Mouse (Mus musculus) mouse embryonic stem cell (cell line): Measurements from ENCODE around the gene Cish.

Experiments used
- in situ Hi-C, 2 experiments: fragments of 300-500 bp; cut with MboI; formaldehyde crosslinking; loops; 1 replicate in 1 of 2; 3 replicates in 1 of 2; pipeline ENCODE4 v1.14.3; 2019 to 2020; ENCODE audit warnings: low sequenced_read_pairs in 2 of 2, low pct_unique_long_range_greater_than_20kb in 1 of 2, mixed read lengths in 1 of 2; ENCODE audit not compliant: unreplicated experiment in 1 of 2

Cish gene

GRCm38 (mm10) chr9:107335046-107335445 lies 39.2 kb downstream of the Cish start:
- in situ Hi-C loops, result loop anchor here in 1 of 2 experiments (5.0 kb wide), 1 partner anchor 38 kb away; the partner anchor contains the start of gene Cish

- in situ Hi-C loops, result loop anchor here in 1 of 2 experiments (5.0 kb wide), 1 partner anchor 39 kb away; the partner anchor contains the start of gene Cish
These were observed 40.1 kb downstream of the Cish start for GRCm38 (mm10) chr9:107335909-107336308.

- in situ Hi-C loops, result loop anchor here in 1 of 2 experiments (5.0 kb wide), 1 partner anchor 39 kb away; the partner anchor contains the start of gene Cish
These were observed 40.6 kb downstream of the Cish start for GRCm38 (mm10) chr9:107336386-107336785.

DNA sequence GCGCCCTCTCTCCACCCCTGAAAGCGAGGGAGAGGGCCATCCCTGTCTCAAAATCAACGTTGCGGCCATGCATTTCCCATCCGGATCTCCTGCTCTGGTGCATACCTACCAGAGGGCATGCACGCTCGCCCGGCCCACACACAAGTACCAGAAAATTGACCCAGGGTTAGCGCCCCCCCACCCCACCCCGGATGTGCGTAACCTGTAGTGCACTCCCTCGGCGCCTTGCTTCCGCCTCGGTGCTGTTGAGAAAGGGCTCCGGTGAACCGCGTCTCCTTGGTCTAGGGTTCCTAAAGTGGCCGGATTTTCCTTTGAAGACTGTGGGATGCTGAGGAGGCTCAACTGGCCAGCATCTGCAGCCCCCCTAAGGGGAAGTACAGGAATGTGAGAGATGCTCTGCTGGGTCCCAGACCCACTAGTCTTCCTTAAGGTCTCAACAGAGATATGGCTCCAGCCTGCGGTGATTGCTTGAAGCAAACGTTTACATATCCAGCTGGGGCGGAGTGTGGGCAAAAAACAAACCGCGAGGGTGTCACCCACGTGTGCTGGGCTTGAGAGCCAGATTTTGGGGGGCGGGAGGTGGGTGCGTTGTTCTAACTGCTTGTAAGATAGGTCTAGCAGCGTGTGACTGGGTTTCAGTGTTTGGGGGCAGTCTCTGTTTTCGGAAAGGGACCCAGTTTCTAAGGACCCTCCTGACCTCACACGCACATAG lies 42.5 kb downstream of the Cish start, which contains the start of gene Hemk1:
Hemk1 (minus strand) TSS at position 179 of the 712 bp plus-strand sequence.
- in situ Hi-C loops, result loop anchor here in 1 of 2 experiments (5.0 kb wide), 1 partner anchor 41 kb away; the partner anchor contains the start of gene Cish

DNA sequence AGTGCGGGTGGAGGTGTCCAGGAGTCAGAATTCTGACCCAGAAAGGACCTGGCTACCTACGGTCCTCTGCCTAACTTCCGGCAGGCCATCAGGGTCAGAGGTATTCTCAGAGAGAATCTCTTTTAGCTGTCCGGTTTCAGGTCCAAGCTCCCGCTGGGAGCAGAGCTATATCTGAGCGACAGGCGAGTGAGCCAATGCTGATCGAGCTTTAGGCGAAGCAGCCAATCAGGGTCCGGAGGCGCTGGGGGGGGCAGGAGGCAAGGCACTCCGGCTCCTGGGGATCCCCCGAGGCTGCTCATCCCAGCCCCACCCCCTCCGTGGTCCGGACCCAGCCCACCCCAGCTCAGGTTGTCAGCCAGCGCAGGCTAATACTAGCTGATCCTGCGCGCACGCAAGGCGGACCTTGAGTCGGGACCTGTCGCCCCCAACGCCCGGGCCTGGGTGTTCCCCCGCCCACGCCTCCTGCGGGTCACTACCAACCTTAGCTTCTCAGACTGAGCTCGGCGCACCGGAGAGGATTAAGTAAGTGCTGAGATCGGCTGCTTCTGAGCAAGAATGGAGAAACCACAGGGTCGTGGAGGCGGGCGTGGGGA lies 44.5 kb downstream of the Cish start, which contains the start of gene 6430571L13Rik:
6430571L13Rik (plus strand) TSS at position 336 of the 593 bp plus-strand sequence.
- in situ Hi-C loops, result loop anchor here in 1 of 2 experiments (10.0 kb wide), 1 partner anchor 96 kb away; no protein-coding TSS in a partner anchor

- in situ Hi-C loops, result loop anchor here in 1 of 2 experiments (10.0 kb wide), 1 partner anchor 96 kb away; no protein-coding TSS in a partner anchor
These were observed 45.3 kb downstream of the Cish start for GRCm38 (mm10) chr9:107340911-107341645.

DNA sequence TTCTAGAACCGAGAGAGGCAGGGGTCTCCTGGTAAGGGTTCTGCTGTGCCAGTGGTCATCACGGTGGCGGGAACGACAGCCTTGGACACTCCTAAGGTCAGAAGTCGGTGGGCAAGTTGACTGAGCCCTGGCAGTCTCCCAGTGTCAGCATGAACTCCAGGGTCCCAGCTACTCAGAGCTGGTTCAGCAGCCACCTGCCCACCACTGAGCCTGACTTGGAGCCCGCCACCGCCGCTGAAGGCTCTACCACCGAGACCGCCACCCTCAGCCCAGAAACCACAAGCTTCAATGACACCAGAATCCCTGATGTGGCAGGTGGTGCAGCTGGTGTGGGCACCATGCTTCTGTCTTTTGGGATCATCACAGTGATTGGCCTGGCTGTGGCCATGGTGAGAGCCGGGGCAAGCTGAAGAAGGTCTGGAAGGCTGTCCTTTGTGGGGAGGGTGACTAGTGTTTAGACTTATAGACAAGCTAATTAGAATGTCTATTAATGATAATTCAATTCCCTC lies 46.4 kb downstream of the Cish start:
- in situ Hi-C loops, result loop anchor here in 1 of 2 experiments (10.0 kb wide), 1 partner anchor 97 kb away; no protein-coding TSS in a partner anchor

GRCm38 (mm10) chr9:107343146-107343943 lies 47.5 kb downstream of the Cish start:
- in situ Hi-C loops, result loop anchor here in 1 of 2 experiments (10.0 kb wide), 1 partner anchor 99 kb away; no protein-coding TSS in a partner anchor

- in situ Hi-C loops, result loop anchor here in 1 of 2 experiments (10.0 kb wide), 1 partner anchor 99 kb away; no protein-coding TSS in a partner anchor
These were observed 48.2 kb downstream of the Cish start for GRCm38 (mm10) chr9:107344027-107344426.

DNA sequence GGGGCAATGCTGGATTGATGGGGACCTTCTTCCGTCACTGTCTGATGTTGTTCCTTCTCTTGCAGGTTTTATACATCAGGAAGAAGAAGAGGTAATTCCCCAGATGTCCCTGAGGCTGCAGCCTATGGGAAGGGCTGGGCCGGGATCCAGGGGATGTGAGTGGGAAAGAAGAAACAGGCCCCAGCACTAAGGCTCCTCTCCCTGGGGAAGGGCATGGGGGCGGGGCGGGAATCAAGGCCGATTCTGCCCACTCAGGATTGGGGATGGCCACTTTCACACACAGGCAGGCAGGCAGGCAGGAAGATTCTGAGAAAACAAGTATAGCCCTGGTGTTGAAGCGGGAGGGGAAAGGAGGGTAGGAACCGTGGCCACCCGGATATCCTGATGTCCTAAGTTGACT lies 50.3 kb downstream of the Cish start:
- in situ Hi-C loops, result loop anchor here in 1 of 2 experiments (10.0 kb wide), 1 partner anchor 101 kb away; no protein-coding TSS in a partner anchor

GRCm38 (mm10) chr9:107347586-107348183 lies 51.9 kb downstream of the Cish start:
- in situ Hi-C loops, result loop anchor here in 1 of 2 experiments (10.0 kb wide), 1 partner anchor 103 kb away; no protein-coding TSS in a partner anchor

- in situ Hi-C loops, result loop anchor here in 1 of 2 experiments (10.0 kb wide), 1 partner anchor 105 kb away; no protein-coding TSS in a partner anchor
These were observed 53.5 kb downstream of the Cish start for GRCm38 (mm10) chr9:107349321-107349720.
